Mouse (Mus musculus): ENCODE results near the gene Cryge.

- TF ChIP-seq CTCF (IDR thresholded peaks at IDR 0.05; ENCODE audit: borderline replicate concordance, control insufficient read depth, extremely low read depth, insufficient read depth, low read length, poor library complexity): no peak
- no peak for TF ChIP-seq POLR2A (IDR thresholded peaks at IDR 0.05; ENCODE audit: control insufficient read depth, extremely low read depth, insufficient read depth, low read length, poor library complexity)
These were observed 7.5 kb downstream of the Cryge start for GRCm38 (mm10) chr1:65043433-65043832.

Measured in thymus, adult 2 months (tissue).